Mouse (Mus musculus) layer of hippocampus, postnatal 10 days (tissue): ENCODE measurements around the gene Glyr1. TPM values are rescaled to one million over a fixed set of nuclear protein-coding genes. Genes with fewer than 3 reads are reported as not detected.
A peak's percentile ranks its signal among the peaks of the same experiment; 100 is the strongest.

Source experiments
- DNase-seq, 2 experiments: peaks; one replicate each; pipeline ENCODE4 v3.0.0; 2021; ENCODE audit warnings: low spot score in 2 of 2
- long read RNA-seq: library from polyadenylated mRNA; stranded (forward); transcript quantifications from one replicate; pipeline ENCODE4 v2.0.0, GENCODE M21; 2023
- total RNA-seq, 2 experiments: library from RNA; stranded (reverse); gene quantifications; 2 replicates each; pipeline ENCODE4 v1.2.3; 2021

The Glyr1 gene
- 100 to 1,000 TPM; 129 to 132 TPM for total RNA-seq
- long read RNA-seq, transcript Glyr1-201 (16 exons, 3,280 nt), result major isoform, 39 of 82 reads
- long read RNA-seq, transcript Glyr1-202 (16 exons, 3,292 nt), result minor isoform, 20 of 82 reads
- long read RNA-seq, partial matches to known transcripts, result 1 of 82 reads
- long read RNA-seq, other reads (novel, unspliced or antisense), result 20 of 82 reads

DNA sequence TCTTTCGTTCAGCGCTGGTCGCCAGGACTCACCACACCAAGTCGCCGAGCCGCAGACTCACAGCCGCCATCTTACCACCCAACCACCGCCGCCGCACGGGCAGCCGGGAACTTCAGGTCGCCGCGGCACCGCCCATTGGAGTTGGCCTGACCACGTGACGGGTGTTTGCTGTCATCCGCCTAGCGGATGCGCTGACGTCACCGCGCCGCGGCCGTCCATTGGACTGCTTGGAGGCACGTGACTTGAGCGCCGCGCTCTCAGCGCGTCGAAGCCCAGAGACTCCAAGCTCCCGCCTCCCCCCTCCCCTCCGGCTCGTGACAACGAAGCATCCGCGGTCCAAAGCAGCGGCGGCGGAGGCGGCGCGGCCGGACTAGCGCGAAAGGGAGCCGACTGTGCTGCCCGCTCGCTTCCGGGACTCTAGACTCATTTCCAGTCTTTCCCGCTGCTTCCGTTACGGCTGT, at the start of gene Glyr1, which contains the start of gene Ubn1:
Gene Glyr1, minus strand, starts transcription at position 90 of the 461 bp plus-strand sequence.
Gene Ubn1, plus strand, starts transcription at position 284 of the 461 bp plus-strand sequence.
- DNase-seq, result peak; percentile 98 to 99

GRCm38 (mm10) chr16:5096504-5096903, 46.8 kb upstream of the Glyr1 start:
- DNase-seq, result no peak

DNA sequence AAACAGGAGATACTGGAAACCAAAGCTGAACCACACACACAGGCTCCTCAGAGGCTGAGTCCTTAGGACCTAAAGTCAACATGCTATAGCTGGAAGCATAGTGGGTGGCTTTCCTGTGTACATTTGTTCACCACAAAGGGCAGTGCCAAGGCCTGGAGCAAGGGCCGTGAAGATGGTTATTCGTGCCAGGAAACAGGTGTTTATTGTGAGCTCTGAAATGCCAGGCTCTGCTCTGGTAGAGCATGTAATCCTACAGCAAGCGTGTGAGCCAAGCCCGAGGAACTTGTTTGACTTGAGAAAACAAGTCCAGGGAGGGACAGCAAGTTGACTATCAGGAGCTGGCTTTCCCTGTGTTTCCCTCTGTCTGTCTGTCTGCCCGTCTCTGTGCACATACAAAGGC, 43.6 kb upstream of the Glyr1 start:
- no peak for DNase-seq

DNA sequence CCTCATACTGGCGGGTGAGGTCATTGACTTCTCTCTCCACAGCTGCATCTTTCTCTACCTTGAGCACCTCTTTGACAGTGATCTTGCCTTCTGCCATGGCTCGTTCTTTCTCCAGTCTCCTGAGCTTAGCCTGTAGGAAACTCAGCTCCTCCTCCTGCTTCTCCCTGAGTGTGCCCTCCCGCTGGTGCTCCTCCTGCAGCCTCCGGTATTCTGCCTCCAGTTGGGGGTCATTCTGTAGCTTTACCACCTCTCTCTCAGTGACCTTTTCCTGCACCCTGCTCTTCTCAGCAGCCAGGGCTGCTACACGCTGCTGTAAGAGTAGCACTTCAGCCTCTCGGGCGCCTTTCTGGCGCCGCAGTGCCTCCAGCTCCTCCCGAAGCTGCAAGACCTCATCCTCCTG, 39.4 kb upstream of the Glyr1 start:
- DNase-seq, result no peak

- DNase-seq, result no peak
These were observed 36.5 kb upstream of the Glyr1 start for GRCm38 (mm10) chr16:5086179-5086578.

- DNase-seq, result no peak
These were observed 35.5 kb upstream of the Glyr1 start for GRCm38 (mm10) chr16:5085196-5085595.

DNA sequence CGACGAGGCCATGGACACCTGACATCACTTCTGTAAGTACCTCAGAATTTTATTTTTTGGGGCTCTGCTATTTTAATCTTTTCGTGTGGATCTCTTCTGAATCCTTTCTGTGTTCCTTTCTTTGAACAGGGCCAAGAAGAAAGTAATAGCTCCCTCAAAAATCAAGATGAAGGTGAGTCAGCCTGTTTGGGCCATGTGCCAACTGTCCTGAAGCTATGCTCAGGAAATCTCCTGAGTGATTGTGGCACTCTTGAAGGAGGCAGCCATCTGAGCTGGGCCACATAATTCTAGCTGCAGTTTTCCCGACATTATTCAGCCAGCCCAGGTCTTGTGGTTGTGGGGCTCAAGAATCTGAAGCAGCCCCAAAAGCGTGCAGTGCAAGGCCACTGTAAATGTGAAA, 24.7 kb upstream of the Glyr1 start:
- DNase-seq, result no peak

GRCm38 (mm10) chr16:5071974-5072373, 22.3 kb upstream of the Glyr1 start:
- no peak for DNase-seq

DNA sequence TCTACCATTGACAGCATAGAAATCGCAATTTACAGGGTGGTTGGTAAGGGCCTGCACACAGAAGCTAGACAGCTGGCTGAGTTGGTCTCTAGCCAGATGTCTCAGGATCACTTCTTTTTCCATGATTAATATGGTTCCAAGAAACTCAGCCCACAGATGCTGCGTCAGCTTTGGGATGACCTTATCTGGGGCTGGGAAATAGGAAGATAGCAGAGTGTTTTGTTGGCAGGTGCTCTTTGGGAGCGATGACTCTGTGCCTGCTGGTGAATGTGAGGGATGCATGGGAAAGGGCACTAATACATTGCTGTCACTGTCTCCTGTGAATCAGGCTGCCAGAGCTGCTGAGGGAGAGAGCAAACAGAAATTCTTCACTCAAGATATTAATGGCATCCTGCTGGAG, 20.7 kb upstream of the Glyr1 start:
- peak; percentile 25 to 26 for DNase-seq

- no peak for DNase-seq
These were observed 13.8 kb upstream of the Glyr1 start for GRCm38 (mm10) chr16:5063472-5063871.

DNA sequence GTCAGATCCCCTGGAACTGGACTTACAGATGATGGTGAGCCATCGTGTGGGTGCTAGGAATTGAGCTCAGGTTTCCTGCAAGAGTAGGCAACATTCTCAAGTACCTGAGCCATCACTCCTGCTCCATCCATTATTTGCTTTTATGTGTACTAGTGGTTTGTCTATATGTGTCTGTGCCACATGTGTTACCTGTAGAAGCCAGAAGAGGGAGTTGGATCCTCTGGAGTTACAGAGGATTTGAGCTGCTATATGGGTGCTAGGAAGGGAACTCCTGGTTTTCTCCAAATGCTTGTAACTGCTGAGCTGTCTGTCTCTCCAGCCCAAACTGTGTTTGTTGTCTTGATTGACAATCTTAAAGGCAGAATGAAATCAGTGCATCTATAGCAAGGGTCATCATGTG, 8.5 kb upstream of the Glyr1 start:
- DNase-seq, result no peak

DNA sequence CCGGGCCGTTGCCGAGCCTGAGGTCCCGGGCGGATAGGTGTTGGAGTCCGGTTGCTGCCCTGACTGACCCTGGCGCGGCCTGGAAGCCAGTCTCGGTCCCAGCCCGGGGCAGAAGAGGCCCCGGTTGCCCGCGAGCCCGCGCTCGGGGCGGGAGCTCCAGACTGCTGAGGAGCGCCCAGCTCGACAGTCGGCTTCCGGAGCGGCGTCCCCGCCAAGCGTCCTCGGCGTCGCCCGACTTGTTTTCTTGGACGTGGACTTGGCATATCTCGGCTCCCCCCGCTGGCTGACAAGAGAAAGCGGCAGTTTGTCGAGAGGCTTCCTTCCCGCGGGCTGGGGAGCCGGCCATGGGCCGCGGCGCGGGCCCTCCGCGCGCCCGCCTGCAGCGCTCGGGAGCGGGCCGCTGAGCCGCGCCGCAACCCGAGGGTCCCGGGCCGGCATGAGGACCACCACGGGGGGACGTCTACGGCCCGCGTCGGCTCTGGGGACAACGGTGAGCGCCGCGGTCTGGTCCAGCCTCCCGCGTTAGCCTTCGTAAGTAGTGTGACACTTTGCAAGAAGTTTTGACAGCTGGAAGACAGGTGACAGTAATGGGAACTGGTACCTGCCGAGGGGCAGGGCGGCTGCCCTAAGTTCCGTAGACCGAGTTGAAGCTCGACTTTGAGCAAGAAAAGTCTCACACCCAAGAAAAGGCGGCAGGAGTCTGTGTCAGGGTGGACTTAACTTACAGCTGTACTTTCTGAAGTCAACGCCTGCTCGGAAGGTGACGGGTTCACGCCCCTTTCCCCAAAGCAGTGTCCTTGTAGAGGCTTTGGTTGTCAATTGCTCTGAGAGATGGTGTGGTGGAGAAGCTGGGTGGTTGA, 818 bp upstream of the Glyr1 start:
- peak in 1 of 2 experiments; percentile 78 for DNase-seq

DNA sequence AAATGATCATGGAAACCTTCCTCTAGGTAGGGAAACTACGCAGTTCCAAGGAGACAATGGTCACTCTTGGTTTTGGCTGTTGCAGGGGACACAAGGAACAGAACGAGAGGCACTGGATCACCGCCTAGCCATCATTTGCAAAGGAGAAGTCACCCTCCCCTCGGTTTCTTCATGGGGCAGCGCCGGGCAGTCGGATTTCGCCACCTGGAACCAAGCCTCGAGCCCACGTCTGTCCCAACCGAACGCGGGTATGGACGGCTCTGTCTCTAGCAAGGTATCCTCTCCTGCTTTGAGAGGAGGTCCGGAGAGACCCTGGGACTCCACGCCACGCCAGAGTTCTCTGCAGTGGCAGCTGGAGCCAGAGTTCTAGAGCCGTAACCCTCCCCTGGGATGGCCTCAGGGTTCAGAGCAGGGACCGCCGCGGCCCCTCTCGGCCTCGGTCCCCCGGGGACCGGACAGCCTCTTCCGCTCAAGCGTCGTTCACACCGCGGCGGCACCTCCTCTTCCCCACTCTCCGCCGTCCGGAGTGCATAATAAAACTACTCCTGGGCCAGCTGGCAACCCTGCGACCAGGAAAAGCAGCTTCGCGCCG, 385 bp downstream of the Glyr1 start:
- DNase-seq, result no peak

DNA sequence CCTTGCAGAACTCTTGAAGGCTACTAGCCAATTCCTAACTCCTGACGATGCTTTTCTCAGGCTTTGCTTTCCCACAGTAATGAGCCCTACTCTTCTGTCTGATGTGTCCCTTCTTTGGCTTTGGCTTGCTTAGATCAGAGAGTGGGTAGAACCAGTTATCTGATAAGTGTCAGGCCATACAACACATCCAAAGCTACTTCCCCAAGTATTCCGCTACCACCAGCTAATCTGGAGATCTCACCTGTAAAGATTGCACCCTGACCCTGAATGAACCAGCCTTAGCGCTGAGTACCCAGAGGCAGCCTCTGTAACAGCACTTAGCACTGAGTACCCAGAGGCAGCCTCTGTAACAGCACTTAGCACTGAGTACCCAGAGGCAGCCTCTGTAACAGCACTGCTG, 4.3 kb downstream of the Glyr1 start:
- no peak for DNase-seq

GRCm38 (mm10) chr16:5036649-5037234, 12.9 kb downstream of the Glyr1 start:
- DNase-seq, result no peak

DNA sequence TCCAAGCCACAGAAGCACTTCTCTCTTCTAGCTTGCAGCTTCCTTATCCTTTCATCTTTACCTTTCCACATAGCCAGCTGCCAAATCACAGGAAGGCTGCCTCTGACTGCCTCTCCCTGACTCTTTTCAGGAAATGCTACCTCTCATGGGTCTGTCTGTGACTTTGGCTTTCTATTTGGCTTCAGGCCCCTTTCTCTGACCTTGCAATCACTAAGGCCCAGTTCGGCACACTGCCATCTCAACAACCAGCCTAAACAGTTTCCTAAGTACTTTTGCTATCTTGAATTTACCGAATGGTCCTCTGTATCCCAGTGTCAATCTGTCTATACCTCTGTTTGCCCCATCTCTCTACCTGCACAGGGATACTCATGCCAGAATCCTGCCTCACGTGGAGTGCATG, 14.1 kb downstream of the Glyr1 start:
- no peak for DNase-seq

GRCm38 (mm10) chr16:5029847-5030246, 19.8 kb downstream of the Glyr1 start:
- DNase-seq, result no peak

DNA sequence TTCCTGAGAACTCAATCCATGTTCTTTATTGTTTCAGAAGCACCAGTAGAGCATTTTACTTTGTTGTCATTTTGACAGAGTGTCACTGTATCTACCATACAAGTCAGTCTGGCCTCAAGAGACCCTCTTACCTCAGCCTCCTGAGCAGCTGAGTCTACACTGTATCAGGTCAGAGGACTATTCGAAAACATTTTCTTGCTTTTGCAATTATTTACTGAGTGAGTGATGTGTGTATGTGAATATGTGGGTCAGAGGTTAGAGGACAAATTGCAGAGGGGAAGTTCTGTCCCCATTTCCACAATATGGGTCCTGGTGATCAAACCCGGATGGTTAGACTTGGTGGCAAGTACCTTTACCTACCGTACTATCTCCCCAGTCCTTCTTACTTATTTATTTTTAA, 25.6 kb downstream of the Glyr1 start:
- no peak for DNase-seq

DNA sequence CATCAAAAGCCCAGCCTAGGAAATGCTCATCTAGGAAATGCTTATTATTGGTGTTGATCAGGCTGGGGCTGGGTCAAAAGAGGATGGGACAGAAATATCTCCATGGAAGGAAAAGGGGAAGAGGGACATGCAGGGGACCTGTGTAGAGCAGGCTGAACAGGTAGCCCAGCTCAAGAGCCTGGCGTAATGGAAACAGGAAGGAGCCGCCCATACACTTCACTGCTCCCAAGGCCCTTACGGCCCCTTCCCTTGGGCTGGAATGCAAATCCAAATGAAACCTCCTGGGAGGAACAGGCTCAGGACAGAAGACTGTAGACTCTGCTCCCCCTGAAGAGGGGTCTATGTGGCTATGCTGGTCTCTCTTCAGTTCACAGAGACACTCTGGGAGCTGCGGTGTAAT, 35.1 kb downstream of the Glyr1 start:
- no peak for DNase-seq

- DNase-seq, result peak; percentile 96 to 97
These were observed 36.4 kb downstream of the Glyr1 start, which contains the start of gene Rogdi for GRCm38 (mm10) chr16:5013054-5013838. Gene Rogdi (minus strand): TSS chr16:5013553.
